Mouse (Mus musculus): ENCODE results near the gene Slc2a13.

DNA sequence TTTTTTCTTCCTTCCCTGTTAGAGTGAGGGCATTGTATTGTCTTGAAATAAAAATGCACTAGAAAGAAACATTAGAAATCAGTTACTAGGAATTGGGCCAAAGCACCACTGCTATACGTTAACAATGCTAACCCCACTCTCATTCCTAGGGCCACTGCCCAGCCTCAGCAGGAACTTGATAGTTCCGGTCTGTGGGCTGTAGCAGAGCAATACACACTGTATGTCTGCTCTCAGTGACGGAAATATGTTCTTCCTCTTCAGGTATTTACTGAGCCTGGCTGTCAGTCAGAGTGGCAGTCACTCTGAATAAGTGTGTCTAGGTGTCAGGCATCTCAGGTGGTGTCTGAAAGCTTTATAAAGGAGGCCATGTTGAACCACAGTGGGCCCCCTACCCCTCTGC is 245.3 kb downstream of the Slc2a13 start:
- TF ChIP-seq POLR2A (IDR thresholded peaks at IDR 0.05; ENCODE audit: borderline replicate concordance, extremely low read depth, insufficient read depth, insufficient read length, poor library complexity, severe bottlenecking), result no peak
- no peak for TF ChIP-seq CTCF (IDR thresholded peaks at IDR 0.05; ENCODE audit: borderline replicate concordance, extremely low read depth, insufficient read depth, insufficient read length)

All from brain, embryonic 14.5 days (tissue).